Mouse (Mus musculus): ENCODE measurements around the gene Fam216b. TPM values are rescaled to one million over a fixed set of nuclear protein-coding genes. Genes with fewer than 3 reads are reported as not detected.

The Fam216b gene
- total and polyA plus RNA-seq, 3 experiments = not detected

DNA sequence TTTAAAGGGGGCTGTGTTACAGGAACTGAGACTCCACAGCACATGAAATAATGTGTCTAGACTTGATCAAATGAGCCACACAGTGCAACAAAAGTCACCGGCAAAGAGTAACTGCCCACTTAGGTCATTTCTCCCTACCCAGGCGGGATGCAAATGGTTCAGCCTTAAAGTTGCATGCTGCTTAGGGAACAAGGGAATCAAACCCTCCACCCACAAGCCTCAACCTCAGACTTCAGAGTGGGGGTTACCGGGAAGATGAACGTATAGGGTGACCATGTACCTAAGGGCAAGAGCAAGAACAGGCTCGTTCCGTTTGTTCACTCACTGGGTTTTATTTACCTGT lies 28.2 kb downstream of the Fam216b start:
- no peak overlapping the region for H3K9ac ChIP-seq (ENCODE audit: insufficient read depth, low read depth)
- H3K27me3 ChIP-seq (replicated peaks) = no peaks in the 10 kb centered on the region
- in situ Hi-C loops (cut with MboI; ENCODE audit: low pct_ligation_motif_present, low pct_unique_long_range_greater_than_20kb, low sequenced_read_pairs) = no loop called here
- no peak overlapping the region for H3K4me3 ChIP-seq (replicated peaks in 1 of 3; ENCODE audit: low read depth in 2 of 3, low read length in 2 of 3, poor library complexity in 1 of 3)
- dilution Hi-C loops (cut with MboI; ENCODE audit: extremely low pct_ligation_motif_present, extremely low pct_unique_long_range_greater_than_20kb, low sequenced_read_pairs) = no loop called here
- DNase-seq (ENCODE audit: extremely low read depth) = no peak
- H3K4me2 ChIP-seq (ENCODE audit: insufficient read depth, low read depth, poor library complexity, severe bottlenecking) = no peak overlapping the region
- no peaks in the 10 kb centered on the region for H3K36me3 ChIP-seq (replicated peaks in 1 of 2; ENCODE audit: control insufficient read depth in 1 of 2, insufficient read depth in 1 of 2, low read length in 1 of 2)
- no peaks in the 10 kb centered on the region for H3K79me2 ChIP-seq (replicated peaks; ENCODE audit: control insufficient read depth, extremely low read depth, insufficient read depth, poor library complexity, severe bottlenecking)
- no peaks in the 10 kb centered on the region for H3K4me1 ChIP-seq (ENCODE audit: control insufficient read depth in 1 of 2, insufficient read depth in 2 of 2)
- no peak overlapping the region for H3K27ac ChIP-seq (ENCODE audit: insufficient read depth, low read depth)
- H3K9me3 ChIP-seq (replicated peaks; ENCODE audit: low read length) = peaks cover 2% of the 10 kb centered on the region
- no peak for TF ChIP-seq HCFC1 (IDR thresholded peaks at IDR 0.05; ENCODE audit: low read depth, low read length)
- no peak for TF ChIP-seq UBTF (IDR thresholded peaks at IDR 0.05; ENCODE audit: low read depth, low read length)
- TF ChIP-seq BHLHE40 (IDR thresholded peaks at IDR 0.05; ENCODE audit: low read depth, low read length) = no peak
- TF ChIP-seq EP300 (IDR thresholded peaks at IDR 0.05; ENCODE audit: low read length) = no peak
- no peak for TF ChIP-seq ZMIZ1 (IDR thresholded peaks at IDR 0.05; ENCODE audit: low read depth, low read length)
- no peak for TF ChIP-seq ELF1 (IDR thresholded peaks at IDR 0.05; ENCODE audit: low read depth, low read length)
- no peak for TF ChIP-seq CHD2 (IDR thresholded peaks at IDR 0.05; ENCODE audit: low read length)
- no peak for TF ChIP-seq POLR2A (IDR thresholded peaks at IDR 0.05; ENCODE audit: low read depth, low read length)
- TF ChIP-seq KAT2A (IDR thresholded peaks at IDR 0.05; ENCODE audit: insufficient replicate concordance, low read length) = no peak
- TF ChIP-seq MYC (IDR thresholded peaks at IDR 0.05; ENCODE audit: low read depth, low read length) = no peak
- TF ChIP-seq SMC3 (IDR thresholded peaks at IDR 0.05; ENCODE audit: low read depth, low read length) = no peak
- no peak for TF ChIP-seq JUN (IDR thresholded peaks at IDR 0.05; ENCODE audit: insufficient read depth, low read depth, low read length)
- TF ChIP-seq MAX (IDR thresholded peaks at IDR 0.05; ENCODE audit: low read length) = no peak
- TF ChIP-seq MEF2A (IDR thresholded peaks at IDR 0.05; ENCODE audit: borderline replicate concordance, low read depth, low read length) = no peak

DNA sequence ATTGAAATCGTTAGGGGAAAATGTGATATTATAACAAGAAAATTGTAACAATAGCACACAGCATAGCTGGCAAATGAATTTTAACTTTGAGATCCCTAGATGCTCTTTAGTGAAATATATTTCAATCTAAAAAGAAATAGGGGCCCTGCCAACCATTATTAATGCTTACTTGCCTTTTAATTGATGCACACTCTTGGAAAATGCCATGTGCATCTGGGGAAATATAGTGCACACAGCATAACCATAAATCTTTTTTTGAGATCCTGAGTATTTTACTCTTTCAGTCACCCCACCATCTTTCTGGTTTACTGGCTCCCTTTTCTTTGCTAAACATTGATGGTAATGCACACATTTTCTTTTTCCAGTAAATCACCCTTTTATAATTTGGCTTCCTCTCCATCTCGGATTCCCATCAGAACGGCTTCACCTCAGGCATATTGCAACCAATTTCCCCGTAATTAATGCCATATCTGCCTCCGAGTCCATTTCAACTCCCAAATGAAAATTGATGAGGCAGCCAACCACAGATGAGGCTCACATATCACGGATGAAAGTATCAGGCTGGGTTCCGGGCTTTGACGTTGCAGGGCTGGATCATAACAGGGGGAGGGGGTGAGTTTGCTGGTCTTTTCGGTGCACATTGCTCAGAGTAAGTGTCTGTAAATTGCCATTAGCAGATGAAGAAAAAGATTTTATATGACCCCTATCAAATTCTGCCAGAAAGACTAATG lies 28.8 kb downstream of the Fam216b start:
- Histone ChIP-seq H3K27ac (ENCODE audit: insufficient read depth, low read depth) (no peak overlapping the region), H3K4me1 (ENCODE audit: control insufficient read depth in 1 of 2, insufficient read depth in 2 of 2) (no peaks in the 10 kb centered on the region), H3K36me3 (replicated peaks in 1 of 2; ENCODE audit: control insufficient read depth in 1 of 2, insufficient read depth in 1 of 2, low read length in 1 of 2) (no peaks in the 10 kb centered on the region), H3K9ac (ENCODE audit: insufficient read depth, low read depth) (no peak overlapping the region), H3K4me2 (ENCODE audit: insufficient read depth, low read depth, poor library complexity, severe bottlenecking) (no peak overlapping the region), H3K27me3 (replicated peaks) (no peaks in the 10 kb centered on the region), H3K79me2 (replicated peaks; ENCODE audit: control insufficient read depth, extremely low read depth, insufficient read depth, poor library complexity, severe bottlenecking) (no peaks in the 10 kb centered on the region), H3K9me3 (replicated peaks; ENCODE audit: low read length) (peaks cover 2% of the 10 kb centered on the region), H3K4me3 (replicated peaks in 1 of 3; ENCODE audit: low read depth in 2 of 3, low read length in 2 of 3, poor library complexity in 1 of 3) (no peak overlapping the region)
- no peak for TF ChIP-seq SIN3A (IDR thresholded peaks at IDR 0.05; ENCODE audit: low read length)
- no peak for TF ChIP-seq MAFK (IDR thresholded peaks at IDR 0.05; ENCODE audit: insufficient replicate concordance, low read length)
- no peak for TF ChIP-seq MYC (IDR thresholded peaks at IDR 0.05; ENCODE audit: low read depth, low read length)
- no peak for TF ChIP-seq HCFC1 (IDR thresholded peaks at IDR 0.05; ENCODE audit: low read depth, low read length)
- no peak for TF ChIP-seq ZC3H11A (IDR thresholded peaks at IDR 0.05; ENCODE audit: low read depth, low read length)
- TF ChIP-seq TCF12 (IDR thresholded peaks at IDR 0.05; ENCODE audit: low read depth, low read length) = no peak
- TF ChIP-seq JUND (conservative IDR thresholded peaks at IDR 0.05; ENCODE audit: low read depth, low read length) = no peak
- no peak for TF ChIP-seq TBP (conservative IDR thresholded peaks at IDR 0.05; ENCODE audit: low read depth, low read length)
- TF ChIP-seq CHD2 (IDR thresholded peaks at IDR 0.05; ENCODE audit: low read length) = no peak
- no peak for TF ChIP-seq IRF4 (IDR thresholded peaks at IDR 0.05; ENCODE audit: low read depth, low read length)
- no peak for TF ChIP-seq POLR2A (IDR thresholded peaks at IDR 0.05; ENCODE audit: low read depth, low read length)
- TF ChIP-seq POLR2AphosphoS2 (IDR thresholded peaks at IDR 0.05; ENCODE audit: low read depth, low read length) = no peak
- TF ChIP-seq RAD21 (IDR thresholded peaks at IDR 0.05; ENCODE audit: low read depth, low read length) = no peak
- no peak for TF ChIP-seq MAZ (IDR thresholded peaks at IDR 0.05; ENCODE audit: low read depth, low read length)
- no peak for TF ChIP-seq EP300 (IDR thresholded peaks at IDR 0.05; ENCODE audit: low read length)
- TF ChIP-seq PAX5 (IDR thresholded peaks at IDR 0.05; ENCODE audit: low read length) = no peak
- no peak for TF ChIP-seq USF2 (conservative IDR thresholded peaks at IDR 0.05; ENCODE audit: low read depth, low read length)
- no peak for TF ChIP-seq ZNF384 (IDR thresholded peaks at IDR 0.05; ENCODE audit: low read depth, low read length)
- in situ Hi-C loops (cut with MboI; ENCODE audit: low pct_ligation_motif_present, low pct_unique_long_range_greater_than_20kb, low sequenced_read_pairs) = no loop called here
- no peak for DNase-seq (ENCODE audit: extremely low read depth)
- dilution Hi-C loops (cut with MboI; ENCODE audit: extremely low pct_ligation_motif_present, extremely low pct_unique_long_range_greater_than_20kb, low sequenced_read_pairs) = no loop called here
